Mouse (Mus musculus) midbrain, embryonic 15.5 days (tissue): Measurements from ENCODE around the gene Ppp6r1. TPM values are rescaled to one million over a fixed set of nuclear protein-coding genes. Genes with fewer than 3 reads are reported as not detected.

ENCODE experiments used
- ATAC-seq: fragments of 200-750 bp; cut with Nextera tagmentation; replicated peaks from 2 replicates; pipeline ENCODE4 v1.8.0; 2017; ENCODE audit warnings: moderate TSS enrichment
- H3K27ac ChIP-seq: fragments of 300-500 bp; sonication (generic); 2 replicates; pipeline ENCODE4 v1.5.1; 2015; ENCODE audit warnings: mild to moderate bottlenecking, inconsistent platforms
- H3K27me3 ChIP-seq: fragments of 300-500 bp; sonication (generic); replicated peaks from 2 replicates; pipeline ENCODE4 v1.6.1; 2015; ENCODE audit warnings: inconsistent platforms
- H3K36me3 ChIP-seq: fragments of 300-500 bp; sonication (generic); replicated peaks from 2 replicates; pipeline ENCODE4 v1.6.1; 2015; ENCODE audit warnings: inconsistent platforms
- H3K4me1 ChIP-seq: fragments of 300-500 bp; sonication (generic); 2 replicates; pipeline ENCODE4 v1.6.1; 2015; ENCODE audit warnings: inconsistent platforms
- H3K4me2 ChIP-seq: fragments of 300-500 bp; sonication (generic); 2 replicates; pipeline ENCODE4 v1.6.1; 2015; ENCODE audit warnings: inconsistent platforms, mild to moderate bottlenecking, moderate library complexity
- H3K4me3 ChIP-seq: fragments of 300-500 bp; sonication (generic); 2 replicates; pipeline ENCODE4 v1.5.1; 2015; ENCODE audit warnings: mild to moderate bottlenecking, inconsistent platforms
- H3K9ac ChIP-seq: fragments of 300-500 bp; sonication (generic); 2 replicates; pipeline ENCODE4 v1.6.1; 2015; ENCODE audit warnings: mild to moderate bottlenecking, inconsistent platforms
- H3K9me3 ChIP-seq: fragments of 300-500 bp; sonication (generic); 2 replicates; pipeline ENCODE4 v1.6.1; 2016; ENCODE audit warnings: inconsistent platforms
- WGBS: fragments of 180-500 bp; shearing (Covaris S2); methylation state at CpG from one replicate; pipeline ENCODE4 v1.1.7; 2015; ENCODE audit warnings: mixed read lengths; 5-methylcytosine and 5-hydroxymethylcytosine counted together
- polyA plus RNA-seq: library from polyadenylated mRNA; unstranded; fragments of >200 nt; fragmentation: Nextera tagmentation; extraction: Ambion mirVana; gene quantifications from 2 replicates; pipeline ENCODE4 v1.2.1, GENCODE M21; 2015

Gene Ppp6r1
- polyA plus RNA-seq, 1 experiment from 2014 or later, result 10.5 TPM

GRCm38 (mm10) chr7:4636179-4636578, 22.6 kb downstream of the Ppp6r1 start:
- no peak overlapping the region for H3K4me3 ChIP-seq
- WGBS, result 93% methylated on average over 4 of the region's 4 CpGs
- no peaks in the 10 kb centered on the region for H3K27me3 ChIP-seq
- H3K36me3 ChIP-seq, result peaks cover 46% of the 10 kb centered on the region
- no peak overlapping the region for H3K27ac ChIP-seq
- H3K9me3 ChIP-seq, result no peaks in the 10 kb centered on the region
- no peak overlapping the region for H3K9ac ChIP-seq
- no peaks in the 10 kb centered on the region for H3K4me1 ChIP-seq
- H3K4me2 ChIP-seq, result no peak overlapping the region
- ATAC-seq, result no peak

GRCm38 (mm10) chr7:4631031-4631430, 27.8 kb downstream of the Ppp6r1 start, which contains the start of gene Tmem86b:
Gene Tmem86b (minus strand): TSS chr7:4631422.
- Histone ChIP-seq H3K27me3 (no peaks in the 10 kb centered on the region), H3K4me2 (no peak within 1 kb of the TSS), H3K36me3 (peaks cover 33% of the 10 kb centered on the region), H3K4me1 (no peaks in the 10 kb centered on the region), H3K9ac (no peak within 1 kb of the TSS), H3K4me3 (no peak within 1 kb of the TSS), H3K27ac (no peak within 1 kb of the TSS), H3K9me3 (no peaks in the 10 kb centered on the region)
- 94% methylated on average over 4 of the region's 4 CpGs for WGBS
- ATAC-seq, result no peak

GRCm38 (mm10) chr7:4630198-4630597, 28.6 kb downstream of the Ppp6r1 start:
- no peaks in the 10 kb centered on the region for H3K9me3 ChIP-seq
- H3K4me2 ChIP-seq, result no peak overlapping the region
- H3K9ac ChIP-seq, result no peak overlapping the region
- H3K36me3 ChIP-seq, result peaks cover 28% of the 10 kb centered on the region
- H3K27ac ChIP-seq, result no peak overlapping the region
- no peaks in the 10 kb centered on the region for H3K4me1 ChIP-seq
- H3K4me3 ChIP-seq, result no peak overlapping the region
- H3K27me3 ChIP-seq, result no peaks in the 10 kb centered on the region
- 96% methylated on average over 1 of the region's 1 CpGs for WGBS
- ATAC-seq, result no peak

GRCm38 (mm10) chr7:4629586-4629985, 29.2 kb downstream of the Ppp6r1 start:
- H3K4me2 ChIP-seq, result no peak overlapping the region
- no peaks in the 10 kb centered on the region for H3K27me3 ChIP-seq
- H3K9ac ChIP-seq, result no peak overlapping the region
- no peaks in the 10 kb centered on the region for H3K9me3 ChIP-seq
- ATAC-seq, result no peak
- WGBS, result 92% methylated on average over 5 of the region's 5 CpGs
- H3K36me3 ChIP-seq, result peaks cover 23% of the 10 kb centered on the region
- no peak overlapping the region for H3K4me3 ChIP-seq
- H3K27ac ChIP-seq, result no peak overlapping the region
- no peaks in the 10 kb centered on the region for H3K4me1 ChIP-seq

- ATAC-seq, result no peak
- WGBS, result 91% methylated on average over 2 of the region's 2 CpGs
- H3K4me2 ChIP-seq, result no peak overlapping the region
- H3K27me3 ChIP-seq, result no peaks in the 10 kb centered on the region
- H3K4me1 ChIP-seq, result no peaks in the 10 kb centered on the region; the same call in 1 of the 2 replicates
- no peaks in the 10 kb centered on the region for H3K9me3 ChIP-seq
- no peak overlapping the region for H3K27ac ChIP-seq
- no peak overlapping the region for H3K9ac ChIP-seq
- no peak overlapping the region for H3K4me3 ChIP-seq
- peaks cover 10% of the 10 kb centered on the region; the same call in 1 of the 2 replicates for H3K36me3 ChIP-seq
Measured at GRCm38 (mm10) chr7:4625928-4626327, 32.9 kb downstream of the Ppp6r1 start.

- Histone ChIP-seq H3K9ac (no peak overlapping the region), H3K4me2 (no peak overlapping the region), H3K4me3 (no peak overlapping the region), H3K27ac (no peak overlapping the region), H3K4me1 (no peaks in the 10 kb centered on the region; the same call in 1 of the 2 replicates), H3K36me3 (0 out of 2 replicates have a peak, but pooled peaks cover 7% of the 10 kb centered on the region), H3K9me3 (no peaks in the 10 kb centered on the region), H3K27me3 (no peaks in the 10 kb centered on the region)
- ATAC-seq, result no peak
- 50% methylated on average over 1 of the region's 1 CpGs for WGBS
Measured at GRCm38 (mm10) chr7:4624343-4624742, 34.5 kb downstream of the Ppp6r1 start.

- peak; percentile 62 for ATAC-seq
- H3K4me2 ChIP-seq, result no peak overlapping the region
- WGBS, result 26% methylated on average over 4 of the region's 4 CpGs
- no peaks in the 10 kb centered on the region for H3K9me3 ChIP-seq
- H3K36me3 ChIP-seq, result 0 out of 2 replicates have a peak, but pooled peaks cover 4% of the 10 kb centered on the region
- H3K27me3 ChIP-seq, result no peaks in the 10 kb centered on the region
- no peak overlapping the region for H3K9ac ChIP-seq
- no peak overlapping the region for H3K27ac ChIP-seq
- H3K4me3 ChIP-seq, result no peak overlapping the region
- H3K4me1 ChIP-seq, result no peaks in the 10 kb centered on the region; the same call in 1 of the 2 replicates
Measured at GRCm38 (mm10) chr7:4623544-4624189, 35.2 kb downstream of the Ppp6r1 start.

GRCm38 (mm10) chr7:4619979-4620378, 38.8 kb downstream of the Ppp6r1 start:
- Histone ChIP-seq H3K27ac (no peak overlapping the region), H3K4me1 (no peaks in the 10 kb centered on the region; the same call in 1 of the 2 replicates), H3K4me2 (no peak overlapping the region), H3K4me3 (no peak overlapping the region), H3K9ac (no peak overlapping the region), H3K36me3 (no peaks in the 10 kb centered on the region), H3K27me3 (no peaks in the 10 kb centered on the region), H3K9me3 (no peaks in the 10 kb centered on the region)
- 34% methylated on average over 1 of the region's 1 CpGs for WGBS
- no peak for ATAC-seq

GRCm38 (mm10) chr7:4613740-4614403, 44.9 kb downstream of the Ppp6r1 start:
- Histone ChIP-seq H3K27ac (no peak overlapping the region), H3K9ac (no peak overlapping the region), H3K36me3 (no peaks in the 10 kb centered on the region), H3K27me3 (no peaks in the 10 kb centered on the region), H3K4me3 (no peak overlapping the region), H3K9me3 (no peaks in the 10 kb centered on the region), H3K4me2 (no peak overlapping the region), H3K4me1 (no peaks in the 10 kb centered on the region)
- ATAC-seq, result no peak
- WGBS, result 82% methylated on average over 14 of the region's 14 CpGs

GRCm38 (mm10) chr7:4612956-4613355, 45.9 kb downstream of the Ppp6r1 start:
- Histone ChIP-seq H3K9ac (no peak overlapping the region), H3K4me1 (no peaks in the 10 kb centered on the region), H3K4me3 (no peak overlapping the region), H3K9me3 (no peaks in the 10 kb centered on the region), H3K4me2 (no peak overlapping the region), H3K27me3 (no peaks in the 10 kb centered on the region), H3K36me3 (no peaks in the 10 kb centered on the region), H3K27ac (no peak overlapping the region)
- WGBS, result 83% methylated on average over 1 of the region's 1 CpGs
- no peak for ATAC-seq

GRCm38 (mm10) chr7:4612386-4612785, 46.4 kb downstream of the Ppp6r1 start:
- no peaks in the 10 kb centered on the region for H3K4me1 ChIP-seq
- no peak overlapping the region for H3K4me2 ChIP-seq
- H3K9me3 ChIP-seq, result no peaks in the 10 kb centered on the region
- H3K36me3 ChIP-seq, result no peaks in the 10 kb centered on the region
- no peak overlapping the region for H3K4me3 ChIP-seq
- 61% methylated on average over 8 of the region's 8 CpGs for WGBS
- H3K27me3 ChIP-seq, result no peaks in the 10 kb centered on the region
- no peak for ATAC-seq
- no peak overlapping the region for H3K27ac ChIP-seq
- H3K9ac ChIP-seq, result no peak overlapping the region

- no peak overlapping the region for H3K4me3 ChIP-seq
- H3K27ac ChIP-seq, result no peak overlapping the region
- no peaks in the 10 kb centered on the region for H3K4me1 ChIP-seq
- no peak for ATAC-seq
- no peaks in the 10 kb centered on the region for H3K9me3 ChIP-seq
- no peak overlapping the region for H3K9ac ChIP-seq
- no peaks in the 10 kb centered on the region for H3K27me3 ChIP-seq
- H3K4me2 ChIP-seq, result no peak overlapping the region
- 80% methylated on average over 12 of the region's 12 CpGs for WGBS
- no peaks in the 10 kb centered on the region for H3K36me3 ChIP-seq
Measured at GRCm38 (mm10) chr7:4611921-4612341, 46.9 kb downstream of the Ppp6r1 start.

- no peak overlapping the region for H3K4me2 ChIP-seq
- 84% methylated on average over 12 of the region's 12 CpGs for WGBS
- no peaks in the 10 kb centered on the region for H3K27me3 ChIP-seq
- no peak overlapping the region for H3K27ac ChIP-seq
- no peaks in the 10 kb centered on the region for H3K36me3 ChIP-seq
- H3K9ac ChIP-seq, result no peak overlapping the region
- H3K4me1 ChIP-seq, result no peaks in the 10 kb centered on the region
- H3K9me3 ChIP-seq, result no peaks in the 10 kb centered on the region
- no peak for ATAC-seq
- H3K4me3 ChIP-seq, result no peak overlapping the region
Measured at GRCm38 (mm10) chr7:4611511-4611910, 47.3 kb downstream of the Ppp6r1 start.
